In the genomic region with DNA sequence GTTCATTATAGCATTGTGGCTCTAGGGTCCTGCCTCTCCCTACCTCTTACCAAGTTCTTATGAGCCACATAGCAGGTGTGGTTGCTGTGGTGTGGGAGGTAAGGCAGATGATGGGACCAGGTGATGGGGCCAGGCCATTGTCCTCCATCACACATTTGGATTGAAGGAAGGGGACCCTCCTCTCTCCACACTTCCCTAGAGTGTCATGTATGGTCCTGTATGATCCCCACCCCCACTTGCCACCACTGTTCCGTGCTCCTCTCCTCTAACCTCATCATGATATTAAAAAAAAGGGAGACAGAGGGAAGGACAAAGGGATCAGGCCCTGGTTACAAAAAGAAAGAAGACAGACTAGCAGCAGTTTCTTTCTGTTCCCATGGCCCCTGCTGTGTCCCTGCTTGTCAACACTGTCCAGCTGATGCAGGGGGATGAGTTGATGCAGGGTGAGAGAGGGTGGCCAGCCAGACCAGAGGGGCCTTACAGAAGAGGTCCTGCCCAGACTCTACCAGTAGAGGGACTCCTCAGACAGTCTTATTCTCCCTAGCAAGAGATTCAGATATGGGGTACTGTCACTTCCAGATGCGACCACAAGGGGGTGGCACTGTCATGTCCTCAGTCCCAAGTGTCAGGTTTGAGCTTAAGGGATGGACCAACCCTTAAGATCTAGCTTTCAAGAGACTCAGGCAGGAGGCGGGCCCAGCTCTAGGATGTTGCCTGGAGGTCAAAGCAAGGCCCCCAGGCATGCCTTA, we compare ENCODE assay signal across 8 mouse cellular contexts. TPM values are rescaled to one million over a fixed set of nuclear protein-coding genes. Genes with fewer than 3 reads are reported as not detected.
DNase-seq lines count a peak whose midpoint lies in the region; ATAC-seq lines count a peak whose summit lies in the region.

No protein-coding gene starts in this region.

- intact Hi-C loops in left cerebral cortex, postnatal 36 days (cut with DNase I): loop anchor here (1.0 kb wide), 1 partner anchor 195 kb away; no protein-coding TSS in a partner anchor

- H3K4me2 ChIP-seq in midbrain, embryonic 12.5 days (replicated peaks): no peak overlapping the region

- 25% methylated on average over 3 of the region's 3 CpGs for WGBS in midbrain, embryonic 12.5 days

- H3K4me1 ChIP-seq in midbrain, embryonic 12.5 days: 0 out of 2 replicates have a peak, but pooled peaks cover under 1% of the 10 kb centered on the region

- H3K36me3 ChIP-seq in midbrain, embryonic 12.5 days: no peaks in the 10 kb centered on the region

- DNase-seq in 3134 (ENCODE audit: extremely low read depth, insufficient read length, low spot score): peak; percentile 34
- peak; percentile 88 for DNase-seq in adrenal gland, postnatal 10 days
- DNase-seq in embryo, embryonic 9.5 days (ENCODE audit: extremely low spot score): peak; percentile 87
- DNase-seq in kidney, adult 11 months: peak; percentile 77
- peak; percentile 69 to 76 for DNase-seq in left cerebral cortex, postnatal 36 days (ENCODE audit: low spot score in 2 of 2)
- DNase-seq in skeletal muscle tissue, adult 2 months (ENCODE audit: low read depth, low spot score): peak; percentile 88

- peak; percentile 66 for ATAC-seq in granulocyte monocyte progenitor cell, adult 5-6 weeks (replicated peaks; ENCODE audit: poor library complexity, severe bottlenecking)
- ATAC-seq in midbrain, embryonic 12.5 days (ENCODE audit: low FRiP score, low read depth): peak; percentile 88

- no peak overlapping the region for H3K9ac ChIP-seq in midbrain, embryonic 12.5 days (replicated peaks)

- no peak overlapping the region for H3K4me3 ChIP-seq in midbrain, embryonic 12.5 days

- H3K27ac ChIP-seq in midbrain, embryonic 12.5 days (replicated peaks): no peak overlapping the region

- no peaks in the 10 kb centered on the region for H3K9me3 ChIP-seq in midbrain, embryonic 12.5 days

- H3K27me3 ChIP-seq in midbrain, embryonic 12.5 days: no peaks in the 10 kb centered on the region

RNA-seq across cellular contexts. Expression of a gene that starts 4.9 kb away (rescaled TPM):
- 1 to 10 TPM; 4.0 to 7.0 TPM for total RNA-seq in adrenal gland, postnatal 10 days (2021)
- 1.1 TPM in 1 of 2 replicates, not detected in the other for total RNA-seq in granulocyte monocyte progenitor cell, adult 5-6 weeks (2014; fragmentation: Nextera tagmentation)
- 1.3 and 2.0 TPM in 2 replicates for total RNA-seq in granulocyte monocyte progenitor cell, adult 5-6 weeks (2017)
- total RNA-seq in left cerebral cortex, postnatal 36 days (2021): 1 to 10 TPM in 1 of 2 experiments, under 1 TPM in 1; 0.72 to 1.7 TPM
- 0.20 and 0.37 TPM in 2 replicates for polyA plus RNA-seq in midbrain, embryonic 12.5 days (2016; fragmentation: Nextera tagmentation; extraction: Ambion mirVana)

RNA-seq across cellular contexts. Expression of a gene that starts 37.9 kb away (rescaled TPM):
- total RNA-seq in adrenal gland, postnatal 10 days (2021): 10 to 100 TPM; 11.4 to 27.6 TPM
- total RNA-seq in granulocyte monocyte progenitor cell, adult 5-6 weeks (2014; fragmentation: Nextera tagmentation): 5.6 and 5.9 TPM in 2 replicates
- 2.4 and 3.9 TPM in 2 replicates for total RNA-seq in granulocyte monocyte progenitor cell, adult 5-6 weeks (2017)
- total RNA-seq in left cerebral cortex, postnatal 36 days (2021): 10 to 100 TPM; 12.4 to 18.9 TPM
- polyA plus RNA-seq in midbrain, embryonic 12.5 days (2016; fragmentation: Nextera tagmentation; extraction: Ambion mirVana): 6.4 and 10.8 TPM in 2 replicates

Comparison
In these comparisons a context has a peak if more than half of its experiments do, and no peak if none do; other contexts are left out.
1. DNase-seq: peak in every context shown above with its lines; median percentile 88 in adrenal gland, postnatal 10 days; 88 in skeletal muscle tissue, adult 2 months; 87 in embryo, embryonic 9.5 days; 77 in kidney, adult 11 months; 72 in left cerebral cortex, postnatal 36 days; 34 in 3134.